Mouse (Mus musculus) kidney, postnatal 0 days (tissue): ENCODE measurements around the gene Shc3. TPM values are rescaled to one million over a fixed set of nuclear protein-coding genes. Genes with fewer than 3 reads are reported as not detected.

Source experiments
- ATAC-seq: fragments of 200-750 bp; cut with Nextera tagmentation; replicated peaks from 2 replicates; pipeline ENCODE4 v1.8.0; 2017; ENCODE audit warnings: low read depth, moderate number of reproducible peaks, moderate TSS enrichment, moderate library complexity; ENCODE audit not compliant: low FRiP score
- DNase-seq: peaks from one replicate; pipeline ENCODE4 v3.0.0-alpha.2; 2016; ENCODE audit warnings: low spot score
- H3K27ac ChIP-seq: fragments of 300-500 bp; sonication (generic); 2 replicates; pipeline ENCODE4 v1.5.1; 2014; ENCODE audit warnings: mild to moderate bottlenecking
- H3K27me3 ChIP-seq: fragments of 300-500 bp; sonication (generic); 2 replicates; pipeline ENCODE4 v1.6.1; 2014; ENCODE audit warnings: low read length, mixed read lengths; ENCODE audit not compliant: insufficient read depth
- H3K36me3 ChIP-seq: fragments of 300-500 bp; sonication (generic); 2 replicates; pipeline ENCODE4 v1.6.1; 2014; ENCODE audit warnings: low read length, mixed read lengths; ENCODE audit not compliant: insufficient read depth
- H3K4me1 ChIP-seq: fragments of 300-500 bp; sonication (generic); replicated peaks from 2 replicates; pipeline ENCODE4 v1.6.1; 2014; ENCODE audit warnings: antibody characterized with exemption, low read length, mixed read lengths; ENCODE audit not compliant: insufficient read depth
- H3K4me2 ChIP-seq: fragments of 300-500 bp; sonication (generic); 2 replicates; pipeline ENCODE4 v1.6.1; 2014; ENCODE audit warnings: mild to moderate bottlenecking, low read length, moderate library complexity, mixed read lengths
- H3K4me3 ChIP-seq: fragments of 300-500 bp; sonication (generic); replicated peaks from 2 replicates; pipeline ENCODE4 v1.5.1; 2014; ENCODE audit warnings: low read depth, low read length
- H3K9ac ChIP-seq: fragments of 300-500 bp; sonication (generic); 2 replicates; pipeline ENCODE4 v1.6.1; 2014; ENCODE audit warnings: low read depth, low read length
- H3K9me3 ChIP-seq: fragments of 300-500 bp; sonication (generic); replicated peaks from 2 replicates; pipeline ENCODE4 v1.6.1; 2016; ENCODE audit warnings: low read length, inconsistent platforms, mixed read lengths
- CTCF ChIP-seq: IDR thresholded peaks from 2 replicates; pipeline ENCODE4 v1.5.1; 2016; ENCODE audit warnings: antibody characterized with exemption, low read depth, mild to moderate bottlenecking, moderate library complexity
- WGBS: fragments of 180-500 bp; shearing (Covaris S2); extraction: QIAGEN DNeasy Blood & Tissue Kit; methylation state at CpG from one replicate; pipeline ENCODE4 v1.1.7; 2014; 5-methylcytosine and 5-hydroxymethylcytosine counted together
- polyA plus RNA-seq: library from polyadenylated mRNA; unstranded; fragments of >200 nt; fragmentation: Nextera tagmentation; extraction: Ambion mirVana; gene quantifications from 2 replicates; pipeline ENCODE4 v1.2.1, GENCODE M21; 2015

Gene Shc3
- polyA plus RNA-seq, 1 experiment from 2014 or later = 0.34 TPM

- 9% methylated on average over 22 of the region's 22 CpGs for WGBS
Measured at GRCm38 (mm10) chr13:51566371-51567077, 2.7 kb downstream of the Shc3 start.

DNA sequence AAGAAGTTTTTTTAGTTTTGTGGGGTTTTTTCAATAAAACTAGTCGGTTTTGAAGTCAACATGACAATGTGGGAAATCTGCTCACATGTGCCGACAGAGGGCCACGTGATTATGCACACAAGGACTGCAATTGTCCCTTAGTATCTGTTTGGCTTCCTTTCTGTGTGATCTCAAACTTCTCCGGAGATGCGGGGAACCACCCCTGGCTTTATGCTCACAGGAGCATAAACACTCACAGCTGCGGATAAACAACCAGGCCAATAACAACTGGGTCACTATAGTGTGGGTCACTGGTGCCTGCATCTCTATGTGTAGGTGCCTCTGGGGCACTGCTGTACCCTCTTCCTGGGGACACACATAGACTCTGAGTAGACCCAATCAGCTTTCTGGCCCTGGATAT, 4.5 kb downstream of the Shc3 start:
- H3K4me3 ChIP-seq = no peak overlapping the region
- H3K4me1 ChIP-seq = peaks cover 11% of the 10 kb centered on the region
- no peaks in the 10 kb centered on the region for H3K9me3 ChIP-seq
- no peak for TF ChIP-seq CTCF
- ATAC-seq = no peak
- no peak overlapping the region for H3K4me2 ChIP-seq
- no peaks in the 10 kb centered on the region for H3K36me3 ChIP-seq
- DNase-seq = no peak
- H3K27ac ChIP-seq = no peak overlapping the region
- no peak overlapping the region for H3K9ac ChIP-seq
- H3K27me3 ChIP-seq = peaks cover 34% of the 10 kb centered on the region
- whole genome bisulfite sequencing = 68% methylated on average over 6 of the region's 6 CpGs

More at GRCm38 (mm10) chr13:51566371-51567077, 2.7 kb downstream of the Shc3 start:
- Histone ChIP-seq H3K9ac (peak overlapping the region; percentile 46; the same call in 1 of the 2 replicates), H3K36me3 (no peaks in the 10 kb centered on the region), H3K9me3 (no peaks in the 10 kb centered on the region), H3K27ac (no peak overlapping the region), H3K4me1 (peaks cover 11% of the 10 kb centered on the region), H3K4me3 (peak overlapping the region; percentile 34), H3K4me2 (peak overlapping the region; percentile 83), H3K27me3 (peaks cover 41% of the 10 kb centered on the region)
- no peak; the same call in 1 of the 2 replicates for ATAC-seq
- DNase-seq = no peak
- TF ChIP-seq CTCF = no peak

- 68% methylated on average over 11 of the region's 11 CpGs for WGBS
- Histone ChIP-seq H3K9me3 (no peaks in the 10 kb centered on the region), H3K27ac (no peak overlapping the region), H3K4me1 (no peaks in the 10 kb centered on the region), H3K4me2 (no peak overlapping the region), H3K4me3 (no peak overlapping the region), H3K36me3 (no peaks in the 10 kb centered on the region), H3K27me3 (no peaks in the 10 kb centered on the region), H3K9ac (no peak overlapping the region)
- TF ChIP-seq CTCF = no peak
- DNase-seq (no peak), ATAC-seq (no peak)
Measured at GRCm38 (mm10) chr13:51553343-51553742, 15.9 kb downstream of the Shc3 start.

- ATAC-seq (no peak), DNase-seq (no peak)
- Histone ChIP-seq H3K27ac (no peak overlapping the region), H3K27me3 (no peaks in the 10 kb centered on the region), H3K9ac (no peak overlapping the region), H3K4me3 (no peak overlapping the region), H3K9me3 (no peaks in the 10 kb centered on the region), H3K4me1 (no peaks in the 10 kb centered on the region), H3K4me2 (no peak overlapping the region), H3K36me3 (no peaks in the 10 kb centered on the region)
- TF ChIP-seq CTCF = no peak
- 79% methylated on average over 3 of the region's 3 CpGs for WGBS
Measured at GRCm38 (mm10) chr13:51552233-51552632, 17.0 kb downstream of the Shc3 start.

DNA sequence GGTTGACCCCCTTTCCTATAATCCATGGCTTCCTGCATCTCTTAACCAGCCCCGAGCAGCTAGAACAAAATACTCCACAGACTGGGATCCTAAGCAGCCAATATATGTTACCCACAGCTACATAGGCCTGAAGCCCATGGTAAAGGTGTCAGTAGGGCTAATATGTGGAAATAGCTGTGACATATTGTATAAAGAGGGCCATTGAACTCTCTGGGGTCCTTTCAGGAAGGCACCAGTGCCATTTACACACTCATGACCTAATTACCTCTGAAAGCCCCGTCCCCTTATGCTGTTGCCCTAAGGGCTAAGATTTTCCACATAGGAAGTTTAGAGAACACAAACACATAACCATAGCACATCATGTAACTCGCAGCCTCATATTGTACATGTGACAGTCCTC, 17.4 kb downstream of the Shc3 start:
- Histone ChIP-seq H3K4me3 (no peak overlapping the region), H3K4me2 (no peak overlapping the region), H3K9ac (no peak overlapping the region), H3K36me3 (no peaks in the 10 kb centered on the region), H3K4me1 (no peaks in the 10 kb centered on the region), H3K27me3 (no peaks in the 10 kb centered on the region), H3K9me3 (no peaks in the 10 kb centered on the region), H3K27ac (no peak overlapping the region)
- ATAC-seq (no peak), DNase-seq (no peak)
- TF ChIP-seq CTCF = no peak
- WGBS = 81% methylated on average over 3 of the region's 3 CpGs

- H3K4me3 ChIP-seq = no peak overlapping the region
- ATAC-seq (no peak), DNase-seq (no peak)
- H3K9me3 ChIP-seq = no peaks in the 10 kb centered on the region
- no peak for TF ChIP-seq CTCF
- 84% methylated on average over 8 of the region's 8 CpGs for WGBS
- no peaks in the 10 kb centered on the region for H3K27me3 ChIP-seq
- H3K36me3 ChIP-seq = no peaks in the 10 kb centered on the region
- no peak overlapping the region for H3K4me2 ChIP-seq
- H3K9ac ChIP-seq = no peak overlapping the region
- H3K4me1 ChIP-seq = no peaks in the 10 kb centered on the region
- H3K27ac ChIP-seq = no peak overlapping the region
Measured at GRCm38 (mm10) chr13:51539816-51540215, 29.4 kb downstream of the Shc3 start.
